Mouse (Mus musculus) adrenal gland (tissue): ENCODE measurements at regions not wholly inside any gene's neighbourhood (a gene's known extent, or its start where the extent isn't known, plus 50 kb on each side); places are given as distances from the start of the nearest gene placed in this dataset.

ENCODE experiments used
- intact Hi-C: fragments of 180-260 bp; cut with DNase I; formaldehyde crosslinking; loops from one replicate; pipeline ENCODE4 v1.15.1; 2025

- intact Hi-C loops = no loop called here
Measured at GRCm38 (mm10) chr8:113916649-113917048, 68.1 kb upstream of the Adamts18 start.

GRCm38 (mm10) chr8:113917197-113917596 is 68.7 kb upstream of the Adamts18 start:
- intact Hi-C loops = no loop called here

GRCm38 (mm10) chr8:113920306-113920705 is 71.8 kb upstream of the Adamts18 start:
- intact Hi-C loops = no loop called here

- intact Hi-C loops = no loop called here
Measured at GRCm38 (mm10) chr8:113923381-113923780, 74.8 kb upstream of the Adamts18 start.

GRCm38 (mm10) chr8:113953721-113954120 is 105.2 kb upstream of the Adamts18 start:
- intact Hi-C loops = no loop called here

- intact Hi-C loops = no loop called here
Measured at GRCm38 (mm10) chr8:113956439-113957043, 108.0 kb upstream of the Adamts18 start.

- intact Hi-C loops = no loop called here
Measured at GRCm38 (mm10) chr8:113957821-113958220, 109.3 kb upstream of the Adamts18 start.

GRCm38 (mm10) chr8:113975810-113976209 is 127.3 kb upstream of the Adamts18 start:
- intact Hi-C loops = no loop called here

GRCm38 (mm10) chr8:113976626-113977025 is 128.1 kb upstream of the Adamts18 start:
- intact Hi-C loops = no loop called here

GRCm38 (mm10) chr8:113977072-113977471 is 128.5 kb upstream of the Adamts18 start:
- intact Hi-C loops = no loop called here

GRCm38 (mm10) chr8:113978946-113979345 is 130.4 kb upstream of the Adamts18 start:
- intact Hi-C loops = no loop called here

GRCm38 (mm10) chr8:113979837-113980236 is 131.3 kb upstream of the Adamts18 start:
- intact Hi-C loops = loop anchor here (10.0 kb wide), 1 partner anchor 205 kb away; no protein-coding TSS in a partner anchor

- intact Hi-C loops = loop anchor here (10.0 kb wide), 1 partner anchor 207 kb away; no protein-coding TSS in a partner anchor
Measured at GRCm38 (mm10) chr8:113981339-113981738, 132.8 kb upstream of the Adamts18 start.

GRCm38 (mm10) chr8:113984845-113985244 is 136.3 kb upstream of the Adamts18 start:
- intact Hi-C loops = loop anchor here (1.0 to 10.0 kb wide), 3 partner anchors 82 to 321 kb away; no protein-coding TSS in a partner anchor

- intact Hi-C loops = loop anchor here (1.0 to 10.0 kb wide), 3 partner anchors 82 to 321 kb away; no protein-coding TSS in a partner anchor
Measured at GRCm38 (mm10) chr8:113985471-113985870, 136.9 kb upstream of the Adamts18 start.

- intact Hi-C loops = loop anchor here (1.0 to 10.0 kb wide), 3 partner anchors 81 to 322 kb away; no protein-coding TSS in a partner anchor
Measured at GRCm38 (mm10) chr8:113985948-113986347, 137.4 kb upstream of the Adamts18 start.

GRCm38 (mm10) chr8:113990718-113991117 is 142.2 kb upstream of the Adamts18 start:
- intact Hi-C loops = no loop called here

GRCm38 (mm10) chr8:113998881-113999280 is 134.5 kb upstream of the Nudt7 start:
- intact Hi-C loops = no loop called here

GRCm38 (mm10) chr8:114001674-114002073 is 131.7 kb upstream of the Nudt7 start:
- intact Hi-C loops = no loop called here

- intact Hi-C loops = no loop called here
Measured at GRCm38 (mm10) chr8:114004436-114004835, 128.9 kb upstream of the Nudt7 start.

- intact Hi-C loops = no loop called here
Measured at GRCm38 (mm10) chr8:114006587-114006986, 126.8 kb upstream of the Nudt7 start.

- intact Hi-C loops = no loop called here
Measured at GRCm38 (mm10) chr8:114007103-114007502, 126.3 kb upstream of the Nudt7 start.

- intact Hi-C loops = no loop called here
Measured at GRCm38 (mm10) chr8:114018364-114018763, 115.0 kb upstream of the Nudt7 start.
